Mouse (Mus musculus) erythroid progenitor cell, adult 5-6 weeks (primary cell): ENCODE results near the gene Ly86. TPM values are rescaled to one million over a fixed set of nuclear protein-coding genes. Genes with fewer than 3 reads are reported as not detected.

ENCODE experiments used
- ATAC-seq: replicated peaks from 2 replicates; pipeline ENCODE4 v1.8.0; 2016; ENCODE audit warnings: moderate number of reproducible peaks, mild to moderate bottlenecking, moderate TSS enrichment, inconsistent platforms; ENCODE audit not compliant: poor library complexity, low FRiP score, severe bottlenecking
- total RNA-seq, 2 experiments: library from RNA; stranded (forward) in 1 of 2; stranded (reverse) in 1 of 2; fragments of 150-400 nt in 1 of 2; fragments of 186-747, 209-891 nt in 1 of 2; gene quantifications; 2 replicates each; pipeline versions ENCODE4 v1.2.3 to v1.2.4; 2015 to 2017; ENCODE audit warnings: low replicate concordance in 2 of 2

Ly86 gene
- total RNA-seq, 2 experiments from 2014 or later = 19.3 to 39.4 TPM

GRCm38 (mm10) chr13:37452022-37452941 is 107.3 kb downstream of the Ly86 start:
- no peak for ATAC-seq

- ATAC-seq = no peak
These were observed 108.2 kb downstream of the Ly86 start for GRCm38 (mm10) chr13:37453203-37453602.

- no peak for ATAC-seq
These were observed 109.3 kb downstream of the Ly86 start for GRCm38 (mm10) chr13:37454356-37454755.

- no peak for ATAC-seq
These were observed 110.6 kb downstream of the Ly86 start for GRCm38 (mm10) chr13:37455561-37455960.

GRCm38 (mm10) chr13:37457007-37457827 is 112.2 kb downstream of the Ly86 start:
- no peak for ATAC-seq

- no peak for ATAC-seq
These were observed 113.5 kb downstream of the Ly86 start for GRCm38 (mm10) chr13:37458557-37458956.

GRCm38 (mm10) chr13:37459022-37459421 is 114.0 kb downstream of the Ly86 start:
- no peak for ATAC-seq

GRCm38 (mm10) chr13:37459957-37460930 is 115.2 kb downstream of the Ly86 start:
- ATAC-seq = no peak

GRCm38 (mm10) chr13:37462049-37462702 is 117.2 kb downstream of the Ly86 start:
- ATAC-seq = no peak

- no peak for ATAC-seq
These were observed 120.7 kb downstream of the Ly86 start for GRCm38 (mm10) chr13:37465710-37466109.

- no peak for ATAC-seq
These were observed 122.8 kb downstream of the Ly86 start for GRCm38 (mm10) chr13:37467795-37468194.
